Mouse (Mus musculus) limb, embryonic 11.5 days (tissue): ENCODE data around the gene Nup205. TPM values are rescaled to one million over a fixed set of nuclear protein-coding genes. Genes with fewer than 3 reads are reported as not detected.

Experiments used
- ATAC-seq: fragments of 200-750 bp; cut with Nextera tagmentation; 2 replicates; pipeline ENCODE4 v1.8.0; 2017; ENCODE audit warnings: low read depth; ENCODE audit not compliant: insufficient number of reproducible peaks, low FRiP score, low TSS enrichment
- DNase-seq: peaks from one replicate; pipeline ENCODE4 v3.0.0-alpha.2; 2015; ENCODE audit warnings: low spot score
- H3K27ac ChIP-seq: fragments of 300-500 bp; sonication (generic); replicated peaks from 2 replicates; pipeline ENCODE4 v1.5.1; 2014; ENCODE audit warnings: low read depth, mild to moderate bottlenecking, low read length
- H3K27me3 ChIP-seq: fragments of 300-500 bp; sonication (generic); 2 replicates; pipeline ENCODE4 v1.6.1; 2014; ENCODE audit warnings: mild to moderate bottlenecking, low read length, mixed read lengths; ENCODE audit not compliant: control insufficient read depth, insufficient read depth
- H3K36me3 ChIP-seq: fragments of 300-500 bp; sonication (generic); 2 replicates; pipeline ENCODE4 v1.6.1; 2014; ENCODE audit warnings: mild to moderate bottlenecking, low read length, moderate library complexity, mixed read lengths; ENCODE audit not compliant: control insufficient read depth, insufficient read depth
- H3K4me1 ChIP-seq: fragments of 300-500 bp; sonication (generic); 2 replicates; pipeline ENCODE4 v1.6.1; 2014; ENCODE audit warnings: low read length, mixed read lengths; ENCODE audit not compliant: control insufficient read depth, insufficient read depth
- H3K4me2 ChIP-seq: fragments of 300-500 bp; sonication (generic); 2 replicates; pipeline ENCODE4 v1.6.1; 2014; ENCODE audit warnings: low read depth, mild to moderate bottlenecking, moderate library complexity; ENCODE audit not compliant: severe bottlenecking
- H3K4me3 ChIP-seq: fragments of 300-500 bp; sonication (generic); 2 replicates; pipeline ENCODE4 v1.5.1; 2014; ENCODE audit warnings: low read depth, low read length
- H3K9ac ChIP-seq: fragments of 300-500 bp; sonication (generic); 2 replicates; pipeline ENCODE4 v1.6.1; 2014; ENCODE audit warnings: mild to moderate bottlenecking, low read length
- H3K9me3 ChIP-seq: fragments of 300-500 bp; sonication (generic); 2 replicates; pipeline ENCODE4 v1.6.1; 2016; ENCODE audit warnings: low read length; ENCODE audit not compliant: control insufficient read depth
- WGBS: fragments of 180-500 bp; shearing (Covaris S2); extraction: QIAGEN DNeasy Blood & Tissue Kit; methylation state at CpG from one replicate; pipeline ENCODE4 v1.1.7; 2014; 5-methylcytosine and 5-hydroxymethylcytosine counted together
- polyA plus RNA-seq: library from polyadenylated mRNA; unstranded; fragments of >200 nt; fragmentation: Nextera tagmentation; extraction: Ambion mirVana; gene quantifications from 2 replicates; pipeline ENCODE4 v1.2.1, GENCODE M21; 2014

The Nup205 gene
- 54.2 and 69.3 TPM in 2 replicates for polyA plus RNA-seq

- WGBS, result 4% methylated on average over 34 of the region's 34 CpGs
- ATAC-seq, result peak; percentile 90
Measured at GRCm38 (mm10) chr6:35176979-35177649, at the start of gene Nup205. Nup205 (plus strand) TSS chr6:35177421.

DNA sequence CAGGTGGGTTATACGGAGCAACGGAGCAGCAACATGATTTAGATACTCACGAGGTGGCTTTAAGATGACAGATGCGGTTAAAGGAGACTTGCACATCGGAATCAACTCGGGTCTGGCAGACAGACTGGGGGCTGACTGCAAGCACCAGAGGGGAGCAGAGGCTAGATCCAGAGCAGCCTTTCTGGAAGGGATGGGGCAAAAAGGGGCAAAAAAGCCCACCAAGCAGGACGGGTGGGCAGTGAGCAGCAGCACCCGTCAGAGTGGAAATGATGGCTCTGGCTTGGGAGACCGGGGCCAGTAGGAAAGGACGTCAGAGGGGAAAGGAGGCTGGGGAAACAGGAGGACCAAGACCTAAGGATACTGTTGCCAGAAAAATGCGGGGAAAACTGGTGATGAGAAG lies 44.4 kb upstream of the Nup205 start:
- no peaks in the 10 kb centered on the region for H3K27me3 ChIP-seq
- peak overlapping the region; percentile 86 for H3K9ac ChIP-seq
- no peaks in the 10 kb centered on the region for H3K36me3 ChIP-seq
- H3K4me3 ChIP-seq, result peak overlapping the region; percentile 80
- H3K4me1 ChIP-seq, result 0 out of 2 replicates have a peak, but pooled peaks cover 2% of the 10 kb centered on the region
- ATAC-seq (no peak), DNase-seq (no peak)
- H3K4me2 ChIP-seq, result peak overlapping the region; percentile 94
- no peaks in the 10 kb centered on the region for H3K9me3 ChIP-seq
- under 1% methylated on average over 11 of the region's 11 CpGs for WGBS
- H3K27ac ChIP-seq, result peak overlapping the region; percentile 68

More at GRCm38 (mm10) chr6:35176979-35177649, at the start of gene Nup205:
- Histone ChIP-seq H3K4me2 (peak within 1 kb of the TSS; percentile 67), H3K27ac (peak within 1 kb of the TSS; percentile 94), H3K4me3 (peak within 1 kb of the TSS; percentile 84), H3K4me1 (no peaks in the 10 kb centered on the region), H3K36me3 (no peaks in the 10 kb centered on the region), H3K27me3 (no peaks in the 10 kb centered on the region), H3K9ac (peak within 1 kb of the TSS; percentile 95), H3K9me3 (no peaks in the 10 kb centered on the region)
- peak; percentile 89 for DNase-seq

DNA sequence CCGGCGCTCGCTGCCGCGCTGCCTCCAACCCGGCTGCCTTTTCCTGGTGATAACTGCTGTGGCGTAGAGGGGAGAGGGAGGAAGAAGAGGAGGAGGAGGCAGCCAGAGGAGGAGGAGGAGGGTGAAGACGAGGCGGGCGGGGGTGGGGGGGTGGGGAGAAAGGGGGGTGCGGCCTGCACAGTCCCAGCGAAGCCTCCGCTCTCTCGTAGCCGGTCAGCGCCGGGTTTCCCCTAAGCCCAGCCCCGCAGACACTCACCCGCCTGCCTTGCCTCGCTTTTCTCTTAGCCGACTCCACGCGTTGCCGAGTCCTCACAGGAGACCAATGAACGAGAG lies 44.0 kb upstream of the Nup205 start:
- no peaks in the 10 kb centered on the region for H3K9me3 ChIP-seq
- no peaks in the 10 kb centered on the region for H3K27me3 ChIP-seq
- H3K27ac ChIP-seq, result peak overlapping the region; percentile 68
- H3K4me1 ChIP-seq, result 0 out of 2 replicates have a peak, but pooled peaks cover 2% of the 10 kb centered on the region
- WGBS, result under 1% methylated on average over 16 of the region's 25 CpGs
- H3K4me2 ChIP-seq, result peak overlapping the region; percentile 94
- H3K36me3 ChIP-seq, result no peaks in the 10 kb centered on the region
- H3K9ac ChIP-seq, result peak overlapping the region; percentile 86
- peak; percentile 85 for ATAC-seq
- peak overlapping the region; percentile 80 for H3K4me3 ChIP-seq
- DNase-seq, result no peak

- WGBS, result under 1% methylated on average over 55 of the region's 55 CpGs
- Histone ChIP-seq H3K27ac (peak within 1 kb of the TSS; percentile 68), H3K4me2 (peak within 1 kb of the TSS; percentile 94), H3K4me1 (0 out of 2 replicates have a peak, but pooled peaks cover 2% of the 10 kb centered on the region), H3K9ac (peak within 1 kb of the TSS; percentile 86), H3K4me3 (peak within 1 kb of the TSS; percentile 80), H3K36me3 (no peaks in the 10 kb centered on the region), H3K9me3 (no peaks in the 10 kb centered on the region), H3K27me3 (no peaks in the 10 kb centered on the region)
- peak; percentile 99 for ATAC-seq
- peak; percentile 99 for DNase-seq
Measured at GRCm38 (mm10) chr6:35133579-35134488, 43.4 kb upstream of the Nup205 start, which contains the start of gene Cnot4. Cnot4 (minus strand) TSS chr6:35133724.

GRCm38 (mm10) chr6:35134844-35135243 lies 42.4 kb upstream of the Nup205 start:
- Histone ChIP-seq H3K4me3 (no peak overlapping the region), H3K36me3 (no peaks in the 10 kb centered on the region), H3K4me2 (no peak overlapping the region), H3K9me3 (no peaks in the 10 kb centered on the region), H3K27me3 (no peaks in the 10 kb centered on the region), H3K27ac (no peak overlapping the region), H3K9ac (no peak overlapping the region), H3K4me1 (0 out of 2 replicates have a peak, but pooled peaks cover 2% of the 10 kb centered on the region)
- no peak for ATAC-seq
- no peak for DNase-seq
- WGBS, result 70% methylated on average over 2 of the region's 2 CpGs

DNA sequence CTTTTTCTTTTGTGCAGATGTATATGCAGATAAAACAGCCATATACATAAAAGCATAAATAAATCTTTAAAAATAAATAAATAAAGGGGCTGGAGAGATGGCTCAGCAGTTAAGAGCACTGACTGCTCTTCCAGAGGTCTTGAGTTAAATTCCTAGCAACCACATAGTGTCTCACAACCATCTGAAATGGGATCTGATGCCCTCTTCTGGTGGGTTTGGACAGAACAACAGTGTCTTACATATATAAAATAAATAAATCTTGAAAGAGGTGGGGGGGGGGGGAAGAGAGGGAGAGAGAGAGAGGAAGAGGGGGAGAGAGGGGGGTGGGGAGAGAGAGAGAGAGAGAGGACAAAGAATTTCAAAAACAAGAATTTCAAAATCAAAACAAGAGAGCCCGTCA lies 36.9 kb upstream of the Nup205 start:
- no peak overlapping the region for H3K9ac ChIP-seq
- DNase-seq, result no peak
- no peak for ATAC-seq
- WGBS, result 100% methylated on average over 1 of the region's 1 CpGs
- H3K27ac ChIP-seq, result no peak overlapping the region
- H3K9me3 ChIP-seq, result no peaks in the 10 kb centered on the region
- no peaks in the 10 kb centered on the region for H3K27me3 ChIP-seq
- H3K4me1 ChIP-seq, result no peaks in the 10 kb centered on the region
- H3K4me3 ChIP-seq, result no peak overlapping the region
- H3K36me3 ChIP-seq, result no peaks in the 10 kb centered on the region
- no peak overlapping the region for H3K4me2 ChIP-seq

- no peak for DNase-seq
- H3K4me1 ChIP-seq, result no peaks in the 10 kb centered on the region
- no peaks in the 10 kb centered on the region for H3K36me3 ChIP-seq
- H3K9ac ChIP-seq, result no peak overlapping the region
- WGBS, result 87% methylated on average over 2 of the region's 2 CpGs
- no peak overlapping the region for H3K4me2 ChIP-seq
- H3K9me3 ChIP-seq, result no peaks in the 10 kb centered on the region
- H3K27me3 ChIP-seq, result no peaks in the 10 kb centered on the region
- ATAC-seq, result no peak
- H3K27ac ChIP-seq, result no peak overlapping the region
- H3K4me3 ChIP-seq, result no peak overlapping the region
Measured at GRCm38 (mm10) chr6:35145569-35145968, 31.7 kb upstream of the Nup205 start.

GRCm38 (mm10) chr6:35147726-35148422 lies 29.3 kb upstream of the Nup205 start:
- ATAC-seq (no peak), DNase-seq (no peak)
- Histone ChIP-seq H3K4me1 (no peaks in the 10 kb centered on the region), H3K4me3 (no peak overlapping the region), H3K9ac (no peak overlapping the region), H3K9me3 (no peaks in the 10 kb centered on the region), H3K4me2 (no peak overlapping the region), H3K27ac (no peak overlapping the region), H3K27me3 (no peaks in the 10 kb centered on the region), H3K36me3 (no peaks in the 10 kb centered on the region)
- 91% methylated on average over 3 of the region's 3 CpGs for WGBS
